In the genomic region with DNA sequence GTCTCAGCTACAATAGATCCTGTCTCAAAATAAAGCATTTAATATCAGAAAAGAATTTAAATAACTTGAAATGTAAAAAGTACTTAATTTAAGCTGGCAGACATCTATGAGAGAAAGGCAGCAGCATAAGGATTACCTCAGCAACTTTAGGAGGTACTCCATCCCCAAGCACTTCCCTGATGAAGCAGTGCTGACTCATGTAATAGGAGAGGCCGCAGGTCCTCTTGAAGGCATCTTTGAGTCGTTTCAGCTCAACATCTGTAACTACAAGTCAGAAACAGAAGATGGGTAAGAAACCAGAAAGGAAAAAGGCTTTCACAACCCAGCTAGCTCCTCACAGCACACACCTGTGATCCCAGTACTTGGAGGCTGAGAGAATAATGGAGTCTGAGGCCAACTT, we compare ENCODE assay signal across 32 mouse cellular contexts. TPM values are rescaled to one million over a fixed set of nuclear protein-coding genes. Genes with fewer than 3 reads are reported as not detected.
DNase-seq lines count a peak whose midpoint lies in the region; ATAC-seq and TF ChIP-seq lines count a peak whose summit lies in the region.
"Had no signal": no experiment of that assay in that cellular context is flagged by ENCODE, and none has a peak within 500 bp of the region (broad histone marks: within the 10 kb centered on the region; RNA-seq: fewer than 3 reads in every experiment).

No protein-coding gene starts in this region.

- H3K27ac ChIP-seq in midbrain, embryonic 11.5 days (ENCODE audit: low read depth, low read length), result no peak overlapping the region
- H3K27ac ChIP-seq in midbrain, postnatal 0 days (ENCODE audit: low read depth, low read length), result no peak overlapping the region
- peak overlapping the region; percentile 96 for H3K27ac ChIP-seq in liver, embryonic 12.5 days
- H3K27ac ChIP-seq in liver, postnatal 0 days (ENCODE audit: low read depth), result peak overlapping the region; percentile 56
- no peak overlapping the region for H3K27ac ChIP-seq in heart, embryonic 10.5 days
- H3K27ac ChIP-seq: embryonic facial prominence, embryonic 13.5 days; forebrain, embryonic 13.5 days; heart, embryonic 13.5 days; layer of hippocampus, adult 2 months; midbrain, embryonic 10.5 days; neural tube, embryonic 12.5 days had no signal

- no peaks in the 10 kb centered on the region for H3K36me3 ChIP-seq in midbrain, embryonic 11.5 days (ENCODE audit: control insufficient read depth, insufficient read depth, low read length)
- H3K36me3 ChIP-seq in midbrain, postnatal 0 days (ENCODE audit: insufficient read depth, low read length), result peaks cover 3% of the 10 kb centered on the region; the same call in 1 of the 2 replicates
- peaks cover 37% of the 10 kb centered on the region for H3K36me3 ChIP-seq in liver, embryonic 12.5 days
- H3K36me3 ChIP-seq in liver, postnatal 0 days (replicated peaks; ENCODE audit: insufficient read depth, low read length), result peaks cover 21% of the 10 kb centered on the region
- 0 out of 2 replicates have a peak, but pooled peaks cover 2% of the 10 kb centered on the region for H3K36me3 ChIP-seq in heart, embryonic 10.5 days

- ATAC-seq in midbrain, embryonic 11.5 days (ENCODE audit: low FRiP score), result no peak
- no peak for ATAC-seq in midbrain, postnatal 0 days (ENCODE audit: low FRiP score)
- peak; percentile 80 for ATAC-seq in erythroblast, adult 5-6 weeks (replicated peaks; ENCODE audit: low FRiP score, poor library complexity, severe bottlenecking)
- peak; percentile 77 for ATAC-seq in liver, embryonic 12.5 days
- ATAC-seq in liver, postnatal 0 days, result peak; percentile 59; the same call in 1 of the 2 replicates
- ATAC-seq: activated CD4-positive, CD25-positive, alpha-beta regulatory T cell, adult 4 months; CD4-positive, CD25-positive, alpha-beta regulatory T cell, adult 4 months; forebrain, embryonic 13.5 days; hindbrain, embryonic 16.5 days; midbrain, embryonic 16.5 days had no signal

- H3K4me1 ChIP-seq in midbrain, embryonic 11.5 days (ENCODE audit: control insufficient read depth, insufficient read depth, low read length), result no peaks in the 10 kb centered on the region
- H3K4me1 ChIP-seq in midbrain, postnatal 0 days (ENCODE audit: insufficient read depth, low read length), result no peaks in the 10 kb centered on the region
- H3K4me1 ChIP-seq in liver, embryonic 12.5 days, result peaks cover 55% of the 10 kb centered on the region
- peaks cover 19% of the 10 kb centered on the region for H3K4me1 ChIP-seq in liver, postnatal 0 days (ENCODE audit: insufficient read depth)
- 0 out of 2 replicates have a peak, but pooled peaks cover 3% of the 10 kb centered on the region for H3K4me1 ChIP-seq in heart, embryonic 10.5 days
- H3K4me1 ChIP-seq: embryonic facial prominence, embryonic 13.5 days; forebrain, embryonic 13.5 days; midbrain, embryonic 10.5 days; neural tube, embryonic 12.5 days had no signal

- H3K4me3 ChIP-seq in midbrain, embryonic 11.5 days (ENCODE audit: low read depth, low read length), result no peak overlapping the region
- no peak overlapping the region for H3K4me3 ChIP-seq in midbrain, postnatal 0 days (ENCODE audit: low read depth, low read length)
- no peak overlapping the region; the same call in 1 of the 2 replicates for H3K4me3 ChIP-seq in liver, embryonic 12.5 days
- no peak overlapping the region for H3K4me3 ChIP-seq in liver, postnatal 0 days (ENCODE audit: low read depth, low read length)
- no peak overlapping the region for H3K4me3 ChIP-seq in heart, embryonic 10.5 days
- H3K4me3 ChIP-seq: embryonic facial prominence, embryonic 13.5 days; forebrain, embryonic 13.5 days; heart, embryonic 13.5 days; layer of hippocampus, adult 2 months; midbrain, embryonic 10.5 days; myocyte; neural tube, embryonic 12.5 days had no signal

- TF ChIP-seq CTCF in midbrain, postnatal 0 days (IDR thresholded peaks at IDR 0.05), result no peak
- TF ChIP-seq CTCF in liver, postnatal 0 days (IDR thresholded peaks at IDR 0.05; ENCODE audit: low read depth), result no peak

- no peaks in the 10 kb centered on the region for H3K27me3 ChIP-seq in midbrain, embryonic 11.5 days (ENCODE audit: control insufficient read depth, insufficient read depth, low read length)
- H3K27me3 ChIP-seq in midbrain, postnatal 0 days (ENCODE audit: insufficient read depth, low read length), result no peaks in the 10 kb centered on the region
- no peaks in the 10 kb centered on the region for H3K27me3 ChIP-seq in liver, embryonic 12.5 days (replicated peaks)
- no peaks in the 10 kb centered on the region for H3K27me3 ChIP-seq in liver, postnatal 0 days (ENCODE audit: insufficient read depth, low read length)
- no peaks in the 10 kb centered on the region for H3K27me3 ChIP-seq in heart, embryonic 10.5 days (ENCODE audit: insufficient read depth, poor library complexity, severe bottlenecking)
- H3K27me3 ChIP-seq: embryonic facial prominence, embryonic 13.5 days; forebrain, embryonic 13.5 days; heart, embryonic 13.5 days; neural tube, embryonic 12.5 days had no signal

- H3K4me2 ChIP-seq in midbrain, embryonic 11.5 days, result no peak overlapping the region
- H3K4me2 ChIP-seq in midbrain, postnatal 0 days (ENCODE audit: low read depth, low read length, poor library complexity, severe bottlenecking), result no peak overlapping the region
- peak overlapping the region; percentile 49 for H3K4me2 ChIP-seq in liver, embryonic 12.5 days
- no peak overlapping the region for H3K4me2 ChIP-seq in liver, postnatal 0 days (ENCODE audit: low read depth, low read length)
- H3K4me2 ChIP-seq: embryonic facial prominence, embryonic 13.5 days; forebrain, embryonic 13.5 days; heart, embryonic 13.5 days; lung, embryonic 14.5 days; neural tube, embryonic 12.5 days had no signal

- no peak overlapping the region for H3K9ac ChIP-seq in midbrain, embryonic 11.5 days (ENCODE audit: low read length)
- no peak overlapping the region for H3K9ac ChIP-seq in midbrain, postnatal 0 days (replicated peaks; ENCODE audit: low read length, poor library complexity, severe bottlenecking)
- peak overlapping the region; percentile 55 for H3K9ac ChIP-seq in liver, embryonic 12.5 days
- H3K9ac ChIP-seq in liver, postnatal 0 days (replicated peaks), result no peak overlapping the region
- H3K9ac ChIP-seq: embryonic facial prominence, embryonic 13.5 days; forebrain, embryonic 13.5 days; heart, embryonic 13.5 days; lung, embryonic 14.5 days; neural tube, embryonic 12.5 days had no signal

- 74% methylated on average over 2 of the region's 2 CpGs for WGBS in midbrain, embryonic 11.5 days
- 65% methylated on average over 2 of the region's 2 CpGs for WGBS in midbrain, postnatal 0 days
- 37% methylated on average over 2 of the region's 2 CpGs for WGBS in liver, embryonic 12.5 days (ENCODE audit: insufficient replicate concordance)
- 44% methylated on average over 2 of the region's 2 CpGs for WGBS in liver, postnatal 0 days (ENCODE audit: insufficient replicate concordance)
- WGBS in heart, embryonic 10.5 days, result 58% methylated on average over 2 of the region's 2 CpGs

- no peak for TF ChIP-seq EP300 in liver, postnatal 0 days (IDR thresholded peaks at IDR 0.05; ENCODE audit: low read depth)

- H3K9me3 ChIP-seq in midbrain, embryonic 11.5 days (ENCODE audit: control insufficient read depth, low read length), result no peaks in the 10 kb centered on the region
- no peaks in the 10 kb centered on the region for H3K9me3 ChIP-seq in midbrain, postnatal 0 days (ENCODE audit: low read length)
- H3K9me3 ChIP-seq in liver, embryonic 12.5 days (replicated peaks), result no peaks in the 10 kb centered on the region
- no peaks in the 10 kb centered on the region for H3K9me3 ChIP-seq in liver, postnatal 0 days (ENCODE audit: low read length)
- no peaks in the 10 kb centered on the region for H3K9me3 ChIP-seq in heart, embryonic 10.5 days
- H3K9me3 ChIP-seq: embryonic facial prominence, embryonic 13.5 days; forebrain, embryonic 13.5 days; heart, embryonic 13.5 days; midbrain, embryonic 10.5 days; neural tube, embryonic 12.5 days had no signal

- peak; percentile 64 for DNase-seq in midbrain, embryonic 11.5 days (ENCODE audit: low spot score, missing footprints)
- DNase-seq in midbrain, postnatal 0 days (ENCODE audit: low spot score), result no peak
- no peak for DNase-seq in liver, postnatal 0 days
- no peak for DNase-seq in heart, embryonic 10.5 days (ENCODE audit: low spot score)
- no peak for DNase-seq in right cerebral cortex, adult 2 months (ENCODE audit: low spot score in 2 of 2)
- no peak for DNase-seq in left cerebral cortex, adult 18-20 months (ENCODE audit: low spot score in 2 of 2)
- DNase-seq: adrenal gland, adult 2 months; adrenal gland, postnatal 36 days; cerebellum, adult 8-10 months; cerebellum, postnatal 25 days; embryo, embryonic 11 days; gastrocnemius, postnatal 25 days; heart, adult 11 months; heart, postnatal 10 days; kidney, adult 2 months; kidney, postnatal 36 days; left cerebral cortex, postnatal 4 days; lung, embryonic 14.5 days; lung, postnatal 14 days had no signal

RNA-seq across cellular contexts. Expression of a gene that starts 36.2 kb away (rescaled TPM):
- polyA plus RNA-seq in midbrain, embryonic 11.5 days (2014; fragmentation: Nextera tagmentation; extraction: Ambion mirVana), result 7.0 and 8.1 TPM in 2 replicates
- 57.3 and 61.7 TPM in 2 replicates for total RNA-seq in midbrain, postnatal 0 days (2014; rRNA removed)
- polyA plus RNA-seq in midbrain, postnatal 0 days (2015; fragmentation: Nextera tagmentation; extraction: Ambion mirVana), result 9.5 and 12.0 TPM in 2 replicates
- total RNA-seq in erythroblast, adult 5-6 weeks (2015; ENCODE audit: low replicate concordance), result 351 and 367 TPM in 2 replicates
- total RNA-seq in erythroblast, adult 5-6 weeks (2017; ENCODE audit: low replicate concordance), result 512 and 717 TPM in 2 replicates
- polyA plus RNA-seq in liver, embryonic 12.5 days (2016; fragmentation: Nextera tagmentation; extraction: Ambion mirVana), result 10.6 and 12.0 TPM in 2 replicates
- 4.7 and 6.1 TPM in 2 replicates for polyA plus RNA-seq in liver, postnatal 0 days (2015; fragmentation: Nextera tagmentation; extraction: Ambion mirVana)
- 4.3 and 5.0 TPM in 2 replicates for polyA plus RNA-seq in heart, embryonic 10.5 days (2016; fragmentation: Nextera tagmentation; extraction: Ambion mirVana)
- total RNA-seq in left cerebral cortex, adult 18-20 months (2021), result 100 to 1,000 TPM; 116 to 119 TPM

Comparison
In these comparisons a context has a peak if more than half of its experiments do, and no peak if none do; other contexts are left out.
1. ATAC-seq: peak in erythroblast, adult 5-6 weeks (single experiment), liver, embryonic 12.5 days (single experiment) and liver, postnatal 0 days (single experiment); none in midbrain, embryonic 11.5 days (single experiment) and midbrain, postnatal 0 days (single experiment).
2. H3K27ac ChIP-seq: peak in liver, embryonic 12.5 days (single experiment) and liver, postnatal 0 days (single experiment); none in midbrain, embryonic 11.5 days (single experiment), midbrain, postnatal 0 days (single experiment) and heart, embryonic 10.5 days (single experiment).